Mouse (Mus musculus): ENCODE measurements at regions not wholly inside any gene's neighbourhood (a gene's known extent, or its start where the extent isn't known, plus 50 kb on each side); places are given as distances from the start of the nearest gene placed in this dataset.

GRCm38 (mm10) chr3:149291473-149291872 lies 301.1 kb upstream of the Adgrl2 start:
- WGBS: 36% methylated on average over 7 of the region's 7 CpGs
- no peak overlapping the region for H3K4me2 ChIP-seq (replicated peaks; ENCODE audit: low read depth, low read length)
- peaks cover 3% of the 10 kb centered on the region for H3K4me1 ChIP-seq (replicated peaks; ENCODE audit: control insufficient read depth, insufficient read depth, low read length)
- peaks cover 2% of the 10 kb centered on the region; the same call in 1 of the 2 replicates for H3K27me3 ChIP-seq (ENCODE audit: control insufficient read depth, insufficient read depth, low read length)
- H3K9me3 ChIP-seq (ENCODE audit: control insufficient read depth, low read length): no peaks in the 10 kb centered on the region
- H3K4me3 ChIP-seq (ENCODE audit: low read depth, low read length): no peak overlapping the region
- H3K36me3 ChIP-seq (ENCODE audit: control insufficient read depth, insufficient read depth, low read length): no peaks in the 10 kb centered on the region
- DNase-seq (ENCODE audit: low spot score) (no peak), ATAC-seq (ENCODE audit: low FRiP score) (no peak)
- H3K27ac ChIP-seq (ENCODE audit: low read depth, low read length): no peak overlapping the region
- H3K9ac ChIP-seq (ENCODE audit: low read depth, low read length): no peak overlapping the region

- WGBS: 78% methylated on average over 8 of the region's 8 CpGs
These were observed 299.9 kb upstream of the Adgrl2 start for GRCm38 (mm10) chr3:149290228-149290627.

GRCm38 (mm10) chr3:149287080-149287479 lies 296.7 kb upstream of the Adgrl2 start:
- Histone ChIP-seq H3K4me2 (replicated peaks; ENCODE audit: low read depth, low read length) (no peak overlapping the region), H3K9me3 (ENCODE audit: control insufficient read depth, low read length) (no peaks in the 10 kb centered on the region), H3K4me3 (ENCODE audit: low read depth, low read length) (no peak overlapping the region), H3K27me3 (ENCODE audit: control insufficient read depth, insufficient read depth, low read length) (no peaks in the 10 kb centered on the region), H3K4me1 (replicated peaks; ENCODE audit: control insufficient read depth, insufficient read depth, low read length) (peaks cover 3% of the 10 kb centered on the region; the same call in 1 of the 2 replicates), H3K27ac (ENCODE audit: low read depth, low read length) (no peak overlapping the region), H3K36me3 (ENCODE audit: control insufficient read depth, insufficient read depth, low read length) (no peaks in the 10 kb centered on the region), H3K9ac (ENCODE audit: low read depth, low read length) (no peak overlapping the region)
- ATAC-seq (ENCODE audit: low FRiP score): no peak
- 97% methylated on average over 4 of the region's 4 CpGs for WGBS
- no peak for DNase-seq (ENCODE audit: low spot score)

More at GRCm38 (mm10) chr3:149290228-149290627, 299.9 kb upstream of the Adgrl2 start:
- DNase-seq (ENCODE audit: low spot score): no peak
- Histone ChIP-seq H3K36me3 (ENCODE audit: control insufficient read depth, insufficient read depth, low read length) (no peaks in the 10 kb centered on the region), H3K9ac (ENCODE audit: low read depth, low read length) (no peak overlapping the region), H3K4me1 (replicated peaks; ENCODE audit: control insufficient read depth, insufficient read depth, low read length) (peaks cover 3% of the 10 kb centered on the region; the same call in 1 of the 2 replicates), H3K27me3 (ENCODE audit: control insufficient read depth, insufficient read depth, low read length) (peaks cover 2% of the 10 kb centered on the region; the same call in 1 of the 2 replicates), H3K9me3 (ENCODE audit: control insufficient read depth, low read length) (no peaks in the 10 kb centered on the region), H3K4me3 (ENCODE audit: low read depth, low read length) (no peak overlapping the region), H3K4me2 (replicated peaks; ENCODE audit: low read depth, low read length) (no peak overlapping the region), H3K27ac (ENCODE audit: low read depth, low read length) (no peak overlapping the region)
- no peak for ATAC-seq (ENCODE audit: low FRiP score)

- 79% methylated on average over 4 of the region's 4 CpGs for WGBS
- H3K4me3 ChIP-seq (ENCODE audit: low read depth, low read length): no peak overlapping the region
- DNase-seq (ENCODE audit: low spot score) (no peak), ATAC-seq (ENCODE audit: low FRiP score) (no peak)
- no peaks in the 10 kb centered on the region for H3K4me1 ChIP-seq (replicated peaks; ENCODE audit: control insufficient read depth, insufficient read depth, low read length)
- H3K27me3 ChIP-seq (ENCODE audit: control insufficient read depth, insufficient read depth, low read length): no peaks in the 10 kb centered on the region
- no peaks in the 10 kb centered on the region for H3K9me3 ChIP-seq (ENCODE audit: control insufficient read depth, low read length)
- H3K27ac ChIP-seq (ENCODE audit: low read depth, low read length): no peak overlapping the region
- no peak overlapping the region for H3K9ac ChIP-seq (ENCODE audit: low read depth, low read length)
- H3K4me2 ChIP-seq (replicated peaks; ENCODE audit: low read depth, low read length): no peak overlapping the region
- H3K36me3 ChIP-seq (ENCODE audit: control insufficient read depth, insufficient read depth, low read length): no peaks in the 10 kb centered on the region
These were observed 294.6 kb upstream of the Adgrl2 start for GRCm38 (mm10) chr3:149284976-149285375.

GRCm38 (mm10) chr3:149280807-149281789 lies 290.7 kb upstream of the Adgrl2 start:
- H3K4me1 ChIP-seq (replicated peaks; ENCODE audit: control insufficient read depth, insufficient read depth, low read length): no peaks in the 10 kb centered on the region
- H3K27me3 ChIP-seq (ENCODE audit: control insufficient read depth, insufficient read depth, low read length): no peaks in the 10 kb centered on the region
- no peak for ATAC-seq (ENCODE audit: low FRiP score)
- H3K4me2 ChIP-seq (replicated peaks; ENCODE audit: low read depth, low read length): no peak overlapping the region
- no peak overlapping the region for H3K9ac ChIP-seq (ENCODE audit: low read depth, low read length)
- no peaks in the 10 kb centered on the region for H3K36me3 ChIP-seq (ENCODE audit: control insufficient read depth, insufficient read depth, low read length)
- H3K9me3 ChIP-seq (ENCODE audit: control insufficient read depth, low read length): no peaks in the 10 kb centered on the region
- H3K4me3 ChIP-seq (ENCODE audit: low read depth, low read length): no peak overlapping the region
- 83% methylated on average over 9 of the region's 9 CpGs for WGBS
- no peak for DNase-seq (ENCODE audit: low spot score)
- H3K27ac ChIP-seq (ENCODE audit: low read depth, low read length): no peak overlapping the region

GRCm38 (mm10) chr3:149279338-149279737 lies 289.0 kb upstream of the Adgrl2 start:
- Histone ChIP-seq H3K4me3 (ENCODE audit: low read depth, low read length) (no peak overlapping the region), H3K27ac (ENCODE audit: low read depth, low read length) (no peak overlapping the region), H3K36me3 (ENCODE audit: control insufficient read depth, insufficient read depth, low read length) (no peaks in the 10 kb centered on the region), H3K27me3 (ENCODE audit: control insufficient read depth, insufficient read depth, low read length) (no peaks in the 10 kb centered on the region), H3K9ac (ENCODE audit: low read depth, low read length) (no peak overlapping the region), H3K4me1 (replicated peaks; ENCODE audit: control insufficient read depth, insufficient read depth, low read length) (no peaks in the 10 kb centered on the region), H3K4me2 (replicated peaks; ENCODE audit: low read depth, low read length) (no peak overlapping the region), H3K9me3 (ENCODE audit: control insufficient read depth, low read length) (no peaks in the 10 kb centered on the region)
- ATAC-seq (ENCODE audit: low FRiP score): no peak
- no peak for DNase-seq (ENCODE audit: low spot score)
- WGBS: 49% methylated on average over 6 of the region's 6 CpGs

- Histone ChIP-seq H3K4me1 (replicated peaks; ENCODE audit: control insufficient read depth, insufficient read depth, low read length) (no peaks in the 10 kb centered on the region), H3K4me2 (replicated peaks; ENCODE audit: low read depth, low read length) (no peak overlapping the region), H3K27ac (ENCODE audit: low read depth, low read length) (no peak overlapping the region), H3K36me3 (ENCODE audit: control insufficient read depth, insufficient read depth, low read length) (no peaks in the 10 kb centered on the region), H3K9me3 (ENCODE audit: control insufficient read depth, low read length) (no peaks in the 10 kb centered on the region), H3K9ac (ENCODE audit: low read depth, low read length) (no peak overlapping the region), H3K4me3 (ENCODE audit: low read depth, low read length) (no peak overlapping the region), H3K27me3 (ENCODE audit: control insufficient read depth, insufficient read depth, low read length) (no peaks in the 10 kb centered on the region)
- WGBS: 77% methylated on average over 3 of the region's 3 CpGs
- ATAC-seq (ENCODE audit: low FRiP score) (no peak), DNase-seq (ENCODE audit: low spot score) (no peak)
These were observed 287.5 kb upstream of the Adgrl2 start for GRCm38 (mm10) chr3:149277812-149278211.

- no peak for DNase-seq (ENCODE audit: low spot score)
- H3K27me3 ChIP-seq (ENCODE audit: control insufficient read depth, insufficient read depth, low read length): no peaks in the 10 kb centered on the region
These were observed 285.2 kb upstream of the Adgrl2 start for GRCm38 (mm10) chr3:149275478-149276132.

More at GRCm38 (mm10) chr3:149275478-149276132, 285.2 kb upstream of the Adgrl2 start:
- no peak overlapping the region for H3K4me2 ChIP-seq (replicated peaks; ENCODE audit: low read depth, low read length)
- no peak for ATAC-seq (ENCODE audit: low FRiP score)
- no peaks in the 10 kb centered on the region for H3K9me3 ChIP-seq (ENCODE audit: control insufficient read depth, low read length)
- H3K27ac ChIP-seq (ENCODE audit: low read depth, low read length): no peak overlapping the region
- no peaks in the 10 kb centered on the region for H3K36me3 ChIP-seq (ENCODE audit: control insufficient read depth, insufficient read depth, low read length)
- no peak overlapping the region for H3K4me3 ChIP-seq (ENCODE audit: low read depth, low read length)
- no peaks in the 10 kb centered on the region for H3K4me1 ChIP-seq (replicated peaks; ENCODE audit: control insufficient read depth, insufficient read depth, low read length)
- H3K9ac ChIP-seq (ENCODE audit: low read depth, low read length): no peak overlapping the region
- 75% methylated on average over 6 of the region's 6 CpGs for WGBS
